Mouse (Mus musculus) right cerebral cortex, postnatal 10 days (tissue): ENCODE measurements around the gene Fbxo10.
"Not testable (repeated sequence)": the region's sequence is repeated elsewhere in the genome, so short reads cannot be mapped to it uniquely, and the experiment has no call there.

Experiments used
- DNase-seq, 2 experiments: peaks; one replicate each; pipeline ENCODE4 v3.0.0; 2021; ENCODE audit warnings: low spot score in 2 of 2

Fbxo10 gene

GRCm38 (mm10) chr4:45084021-45084894 is at the start of gene Fbxo10:
Fbxo10 (minus strand) TSS chr4:45084604.
- DNase-seq = peak; percentile 95 to 96

GRCm38 (mm10) chr4:45131021-45131420 is 46.6 kb upstream of the Fbxo10 start:
- DNase-seq = no peak

- no peak for DNase-seq
Measured at GRCm38 (mm10) chr4:45121311-45121710, 36.9 kb upstream of the Fbxo10 start.

GRCm38 (mm10) chr4:45108456-45109110 is 24.2 kb upstream of the Fbxo10 start:
- no peak for DNase-seq

- peak; percentile 94 to 95 for DNase-seq
Measured at GRCm38 (mm10) chr4:45107601-45108277, 23.3 kb upstream of the Fbxo10 start, which contains the start of gene Tomm5. Tomm5 (minus strand) TSS chr4:45108114.

- DNase-seq = no peak
Measured at GRCm38 (mm10) chr4:45107066-45107465, 22.7 kb upstream of the Fbxo10 start.

GRCm38 (mm10) chr4:45106409-45106808 is 22.0 kb upstream of the Fbxo10 start:
- DNase-seq = no peak

- peak; percentile 64 to 82 for DNase-seq
Measured at GRCm38 (mm10) chr4:45097198-45097872, 12.9 kb upstream of the Fbxo10 start.

- DNase-seq = no peak
Measured at GRCm38 (mm10) chr4:45084895-45085290, 489 bp upstream of the Fbxo10 start.

- no peak for DNase-seq
Measured at GRCm38 (mm10) chr4:45083487-45083886, 917 bp downstream of the Fbxo10 start.

GRCm38 (mm10) chr4:45082951-45083350 is 1.5 kb downstream of the Fbxo10 start:
- no peak for DNase-seq

- not testable (repeated sequence) for DNase-seq
Measured at GRCm38 (mm10) chr4:45081041-45081440, 3.4 kb downstream of the Fbxo10 start.

- DNase-seq = no peak
Measured at GRCm38 (mm10) chr4:45073544-45073943, 10.9 kb downstream of the Fbxo10 start.

- no peak for DNase-seq
Measured at GRCm38 (mm10) chr4:45072261-45072973, 12.0 kb downstream of the Fbxo10 start.

GRCm38 (mm10) chr4:45067742-45068141 is 16.7 kb downstream of the Fbxo10 start:
- DNase-seq = no peak

GRCm38 (mm10) chr4:45066036-45066730 is 18.2 kb downstream of the Fbxo10 start:
- no peak for DNase-seq

- DNase-seq = no peak
Measured at GRCm38 (mm10) chr4:45064577-45064976, 19.8 kb downstream of the Fbxo10 start.

GRCm38 (mm10) chr4:45063836-45064235 is 20.6 kb downstream of the Fbxo10 start:
- not testable (repeated sequence) for DNase-seq

GRCm38 (mm10) chr4:45055451-45055850 is 29.0 kb downstream of the Fbxo10 start:
- DNase-seq = peak in 1 of 2 experiments; percentile 49

- no peak for DNase-seq
Measured at GRCm38 (mm10) chr4:45054862-45055261, 29.5 kb downstream of the Fbxo10 start.
